Mouse (Mus musculus) neural tube, embryonic 11.5 days (tissue): ENCODE data around the gene Nanog. TPM values are rescaled to one million over a fixed set of nuclear protein-coding genes. Genes with fewer than 3 reads are reported as not detected.

ENCODE experiments used
- ATAC-seq: fragments of 200-750 bp; cut with Nextera tagmentation; 2 replicates; pipeline ENCODE4 v1.8.0; 2017; ENCODE audit warnings: moderate number of reproducible peaks, mild to moderate bottlenecking, moderate TSS enrichment, moderate library complexity; ENCODE audit not compliant: insufficient read depth, low FRiP score, low TSS enrichment
- DNase-seq: peaks from one replicate; pipeline ENCODE4 v3.0.0-alpha.2; 2015; ENCODE audit warnings: low spot score
- H3K27ac ChIP-seq: fragments of 300-500 bp; sonication (generic); 2 replicates; pipeline ENCODE4 v1.5.1; 2014; ENCODE audit warnings: low read depth, mild to moderate bottlenecking, low read length
- H3K27me3 ChIP-seq: fragments of 300-500 bp; sonication (generic); 2 replicates; pipeline ENCODE4 v1.6.1; 2014; ENCODE audit warnings: mild to moderate bottlenecking, low read length, mixed read lengths; ENCODE audit not compliant: control insufficient read depth, insufficient read depth
- H3K36me3 ChIP-seq: fragments of 300-500 bp; sonication (generic); 2 replicates; pipeline ENCODE4 v1.6.1; 2014; ENCODE audit warnings: mild to moderate bottlenecking, low read length, moderate library complexity, mixed read lengths; ENCODE audit not compliant: control insufficient read depth, insufficient read depth
- H3K4me1 ChIP-seq: fragments of 300-500 bp; sonication (generic); 2 replicates; pipeline ENCODE4 v1.6.1; 2014; ENCODE audit warnings: low read length, mixed read lengths; ENCODE audit not compliant: control insufficient read depth, insufficient read depth
- H3K4me2 ChIP-seq: fragments of 300-500 bp; sonication (generic); 2 replicates; pipeline ENCODE4 v1.6.1; 2014; ENCODE audit warnings: low read depth, mild to moderate bottlenecking, moderate library complexity
- H3K4me3 ChIP-seq: fragments of 300-500 bp; sonication (generic); 2 replicates; pipeline ENCODE4 v1.5.1; 2014; ENCODE audit warnings: low read depth, low read length
- H3K9ac ChIP-seq: fragments of 300-500 bp; sonication (generic); 2 replicates; pipeline ENCODE4 v1.6.1; 2014; ENCODE audit warnings: mild to moderate bottlenecking, low read length
- H3K9me3 ChIP-seq: fragments of 300-500 bp; sonication (generic); 2 replicates; pipeline ENCODE4 v1.6.1; 2016; ENCODE audit warnings: low read length; ENCODE audit not compliant: control insufficient read depth
- WGBS: fragments of 180-500 bp; shearing (Covaris S2); extraction: QIAGEN DNeasy Blood & Tissue Kit; methylation state at CpG from one replicate; pipeline ENCODE4 v1.1.7; 2014; 5-methylcytosine and 5-hydroxymethylcytosine counted together
- polyA plus RNA-seq: library from polyadenylated mRNA; unstranded; fragments of >200 nt; fragmentation: Nextera tagmentation; extraction: Ambion mirVana; gene quantifications from 2 replicates; pipeline ENCODE4 v1.2.1, GENCODE M21; 2014

Nanog gene
- polyA plus RNA-seq, 1 experiment from 2014 or later = not detected

DNA sequence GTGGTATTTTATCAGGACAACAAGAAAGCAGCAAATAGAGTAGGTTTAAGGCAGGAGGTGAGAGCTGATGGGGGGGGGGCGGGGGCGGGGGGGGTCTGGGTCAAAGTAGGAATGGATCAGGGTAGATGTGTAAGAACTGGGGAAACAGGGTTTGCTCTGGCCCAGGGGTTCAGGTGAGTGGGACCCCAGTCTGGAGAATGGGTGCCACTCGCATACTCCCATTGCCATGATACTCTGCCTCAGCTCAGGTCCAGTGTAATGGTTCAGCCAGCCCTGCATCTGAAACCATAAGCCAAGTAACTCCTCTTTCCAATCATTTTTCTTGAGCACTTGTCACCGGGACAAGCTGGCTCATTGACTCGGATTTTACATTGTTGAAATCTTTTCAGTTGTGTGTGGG is 38.5 kb upstream of the Nanog start:
- whole genome bisulfite sequencing = 83% methylated on average over 5 of the region's 5 CpGs
- no peak overlapping the region for H3K9ac ChIP-seq
- peak; percentile 24; the same call in 1 of the 2 replicates for ATAC-seq

DNA sequence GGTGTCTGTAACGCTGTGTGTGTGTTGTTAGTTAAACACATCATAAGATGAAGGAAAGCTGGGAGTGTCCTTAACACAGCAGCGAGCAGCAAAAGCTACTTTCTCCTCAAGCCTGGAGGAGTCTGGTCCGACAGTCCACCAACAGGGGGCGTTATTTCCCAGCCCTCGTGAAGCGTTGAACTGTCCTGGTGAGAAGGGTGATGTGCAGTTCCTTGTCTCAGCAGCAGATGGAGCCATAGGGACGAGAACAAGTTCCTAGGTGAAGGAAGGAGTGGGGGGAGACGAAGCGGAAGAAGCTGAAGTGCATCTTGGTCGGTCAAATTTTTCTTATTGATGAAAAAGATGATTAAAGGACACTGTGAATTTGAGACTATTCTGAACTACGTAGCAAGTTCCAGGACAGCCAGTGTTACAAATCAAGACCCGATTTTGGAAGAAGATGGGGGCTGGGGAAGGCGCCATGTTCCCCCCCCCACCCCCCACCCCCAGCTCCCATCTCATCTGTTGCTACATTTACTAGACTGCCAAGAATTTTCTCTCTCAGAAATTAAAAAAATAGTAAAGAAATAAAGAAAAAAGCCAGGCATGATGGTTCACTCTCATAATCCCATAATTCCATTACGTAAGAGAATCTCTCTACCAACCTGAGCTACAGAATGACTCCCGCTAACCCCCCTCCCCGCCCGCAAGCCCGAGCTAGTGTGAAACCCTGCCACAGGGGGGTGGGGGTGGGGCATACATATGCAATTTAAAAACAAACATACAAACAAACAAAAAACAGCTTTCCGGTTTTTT is 37.7 kb upstream of the Nanog start:
- Histone ChIP-seq H3K36me3 (no peaks in the 10 kb centered on the region), H3K9ac (0 out of 2 replicates have a peak overlapping the region, but pooled peaks have one; percentile 9), H3K27ac (no peak overlapping the region), H3K27me3 (no peaks in the 10 kb centered on the region), H3K4me1 (no peaks in the 10 kb centered on the region; the same call in 1 of the 2 replicates), H3K9me3 (no peaks in the 10 kb centered on the region), H3K4me2 (peak overlapping the region; percentile 43), H3K4me3 (peak overlapping the region; percentile 36)
- peak; percentile 93 for DNase-seq
- 9% methylated on average over 19 of the region's 19 CpGs for WGBS
- ATAC-seq = peak; percentile 90

More for the DNA sequence above, 38.5 kb upstream of the Nanog start:
- H3K4me1 ChIP-seq = no peaks in the 10 kb centered on the region; the same call in 1 of the 2 replicates
- H3K9me3 ChIP-seq = no peaks in the 10 kb centered on the region
- no peaks in the 10 kb centered on the region for H3K27me3 ChIP-seq
- no peaks in the 10 kb centered on the region for H3K36me3 ChIP-seq
- H3K4me3 ChIP-seq = no peak overlapping the region
- H3K27ac ChIP-seq = no peak overlapping the region
- no peak for DNase-seq
- no peak overlapping the region for H3K4me2 ChIP-seq

DNA sequence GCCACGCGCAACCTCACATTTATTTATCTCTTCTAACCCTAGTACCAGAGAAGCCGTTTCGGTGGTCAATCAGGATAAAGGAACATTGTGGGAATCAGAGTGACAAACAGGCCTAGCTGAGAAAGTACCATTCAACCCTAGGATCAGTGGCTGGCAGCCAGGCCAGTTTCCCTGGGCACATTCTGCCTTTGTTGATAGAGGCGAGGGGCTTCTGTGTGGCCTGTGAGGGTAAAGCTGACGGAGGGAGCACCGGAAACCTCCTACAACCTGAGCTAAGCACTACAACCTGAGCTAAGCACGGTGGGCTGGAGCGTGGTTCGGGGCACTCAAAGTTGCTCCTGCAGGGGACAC is 37.1 kb upstream of the Nanog start:
- 29% methylated on average over 10 of the region's 10 CpGs for WGBS
- H3K4me1 ChIP-seq = no peaks in the 10 kb centered on the region; the same call in 1 of the 2 replicates
- H3K4me2 ChIP-seq = peak overlapping the region; percentile 43
- H3K27me3 ChIP-seq = no peaks in the 10 kb centered on the region
- ATAC-seq (peak; percentile 29; the same call in 1 of the 2 replicates), DNase-seq (peak; percentile 34)
- H3K27ac ChIP-seq = no peak overlapping the region
- H3K36me3 ChIP-seq = no peaks in the 10 kb centered on the region
- no peaks in the 10 kb centered on the region for H3K9me3 ChIP-seq
- 0 out of 2 replicates have a peak overlapping the region, but pooled peaks have one; percentile 9 for H3K9ac ChIP-seq
- peak overlapping the region; percentile 36; the same call in 1 of the 2 replicates for H3K4me3 ChIP-seq

DNA sequence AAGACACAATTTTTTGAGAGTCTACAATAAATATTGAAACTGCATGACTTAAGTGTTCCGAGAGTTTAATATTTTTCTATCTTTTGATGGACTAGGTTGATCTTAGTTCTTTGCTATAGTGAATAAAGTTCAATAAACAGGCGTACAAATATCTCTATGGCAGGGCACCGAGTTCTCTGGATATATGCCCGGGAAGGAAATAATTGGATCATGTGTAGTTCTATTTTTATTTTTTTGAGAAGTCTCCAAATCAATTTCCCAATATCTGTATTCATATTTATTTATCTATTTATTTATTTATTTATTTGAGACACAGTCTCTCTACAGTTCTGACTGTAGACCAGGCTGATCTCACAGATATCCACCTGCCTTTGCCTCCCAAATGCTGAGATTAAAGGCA is 36.4 kb upstream of the Nanog start:
- Histone ChIP-seq H3K4me1 (no peaks in the 10 kb centered on the region; the same call in 1 of the 2 replicates), H3K4me3 (no peak overlapping the region), H3K9ac (no peak overlapping the region), H3K9me3 (no peaks in the 10 kb centered on the region), H3K27me3 (no peaks in the 10 kb centered on the region), H3K4me2 (no peak overlapping the region), H3K36me3 (no peaks in the 10 kb centered on the region), H3K27ac (no peak overlapping the region)
- DNase-seq (no peak), ATAC-seq (no peak)
- 94% methylated on average over 4 of the region's 4 CpGs for WGBS

GRCm38 (mm10) chr6:122672746-122673145 is 34.5 kb upstream of the Nanog start:
- H3K27me3 ChIP-seq = no peaks in the 10 kb centered on the region
- no peak for ATAC-seq
- H3K4me3 ChIP-seq = no peak overlapping the region
- no peaks in the 10 kb centered on the region; the same call in 1 of the 2 replicates for H3K4me1 ChIP-seq
- no peak for DNase-seq
- no peaks in the 10 kb centered on the region for H3K36me3 ChIP-seq
- no peak overlapping the region for H3K27ac ChIP-seq
- WGBS = 69% methylated on average over 8 of the region's 8 CpGs
- H3K4me2 ChIP-seq = no peak overlapping the region
- no peaks in the 10 kb centered on the region for H3K9me3 ChIP-seq
- no peak overlapping the region for H3K9ac ChIP-seq

GRCm38 (mm10) chr6:122682646-122683045 is 24.6 kb upstream of the Nanog start:
- Histone ChIP-seq H3K4me2 (no peak overlapping the region), H3K4me3 (no peak overlapping the region), H3K27me3 (no peaks in the 10 kb centered on the region), H3K4me1 (no peaks in the 10 kb centered on the region), H3K9me3 (no peaks in the 10 kb centered on the region), H3K36me3 (no peaks in the 10 kb centered on the region), H3K27ac (no peak overlapping the region), H3K9ac (no peak overlapping the region)
- 95% methylated on average over 3 of the region's 3 CpGs for WGBS
- ATAC-seq (no peak), DNase-seq (no peak)

- H3K4me3 ChIP-seq = no peak overlapping the region
- no peak overlapping the region for H3K27ac ChIP-seq
- H3K36me3 ChIP-seq = no peaks in the 10 kb centered on the region
- no peak overlapping the region for H3K4me2 ChIP-seq
- 92% methylated on average over 13 of the region's 13 CpGs for WGBS
- H3K4me1 ChIP-seq = no peaks in the 10 kb centered on the region
- H3K27me3 ChIP-seq = no peaks in the 10 kb centered on the region
- no peak for ATAC-seq
- DNase-seq = no peak
- no peak overlapping the region for H3K9ac ChIP-seq
- H3K9me3 ChIP-seq = no peaks in the 10 kb centered on the region
These were observed 20.6 kb upstream of the Nanog start for GRCm38 (mm10) chr6:122686709-122687108.

DNA sequence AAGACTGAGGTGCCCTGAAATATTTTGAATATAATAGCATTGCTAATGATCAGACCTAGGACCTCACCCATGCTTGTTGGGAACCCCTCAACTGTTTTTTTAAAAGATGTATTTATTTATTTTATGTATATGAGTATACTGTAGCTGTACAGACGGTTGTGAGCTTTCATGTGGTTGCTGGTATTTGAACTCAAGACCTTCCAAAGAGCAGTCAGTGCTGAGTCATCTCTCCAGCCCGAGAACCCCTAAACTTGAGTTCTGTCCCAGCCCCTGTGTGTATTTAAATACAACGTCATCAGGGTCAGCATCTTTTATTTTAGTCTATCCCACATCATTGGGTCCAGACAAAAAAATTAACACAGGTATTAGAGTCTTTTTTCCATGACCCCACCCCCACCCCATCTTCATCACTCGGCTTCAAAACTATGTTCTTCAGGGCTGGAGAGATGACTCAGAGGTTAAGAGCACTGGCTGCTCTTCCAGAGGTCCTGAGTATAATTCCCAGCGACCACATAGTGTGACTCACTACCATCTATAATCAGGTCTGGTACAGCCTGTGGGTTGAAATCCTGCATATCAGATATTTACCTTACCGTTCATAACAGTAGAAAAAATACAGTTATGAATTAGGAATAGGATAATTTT is 17.8 kb upstream of the Nanog start:
- Histone ChIP-seq H3K27ac (no peak overlapping the region), H3K4me3 (no peak overlapping the region), H3K9me3 (no peaks in the 10 kb centered on the region), H3K36me3 (no peaks in the 10 kb centered on the region), H3K27me3 (no peaks in the 10 kb centered on the region), H3K4me1 (no peaks in the 10 kb centered on the region), H3K9ac (no peak overlapping the region), H3K4me2 (no peak overlapping the region)
- DNase-seq (no peak), ATAC-seq (no peak)
- WGBS = 81% methylated on average over 6 of the region's 6 CpGs
